Mouse (Mus musculus): ENCODE measurements at regions not wholly inside any gene's neighbourhood (a gene's known extent, or its start where the extent isn't known, plus 50 kb on each side); places are given as distances from the start of the nearest gene placed in this dataset.

- H3K9me3 ChIP-seq (ENCODE audit: control insufficient read depth, low read length): no peaks in the 10 kb centered on the region
- no peak overlapping the region for H3K9ac ChIP-seq (ENCODE audit: low read length)
- H3K4me2 ChIP-seq (ENCODE audit: low read depth, severe bottlenecking): no peak overlapping the region
- no peak overlapping the region for H3K27ac ChIP-seq (replicated peaks; ENCODE audit: low read depth, low read length)
- DNase-seq (ENCODE audit: low spot score): no peak
- no peak for ATAC-seq (ENCODE audit: insufficient number of reproducible peaks, low FRiP score, low TSS enrichment, low read depth)
- no peaks in the 10 kb centered on the region for H3K36me3 ChIP-seq (ENCODE audit: control insufficient read depth, insufficient read depth, low read length)
- WGBS: 89% methylated on average over 7 of the region's 7 CpGs
- H3K27me3 ChIP-seq (ENCODE audit: control insufficient read depth, insufficient read depth, low read length): no peaks in the 10 kb centered on the region
- peaks cover 10% of the 10 kb centered on the region; the same call in 1 of the 2 replicates for H3K4me1 ChIP-seq (ENCODE audit: control insufficient read depth, insufficient read depth, low read length)
- H3K4me3 ChIP-seq (ENCODE audit: low read depth, low read length): no peak overlapping the region
Measured at GRCm38 (mm10) chr12:26072180-26072579, 342.9 kb downstream of the Rnf144a start.

- no peak overlapping the region for H3K9ac ChIP-seq (ENCODE audit: low read length)
- no peak overlapping the region for H3K27ac ChIP-seq (replicated peaks; ENCODE audit: low read depth, low read length)
- no peak overlapping the region for H3K4me2 ChIP-seq (ENCODE audit: low read depth, severe bottlenecking)
- H3K4me1 ChIP-seq (ENCODE audit: control insufficient read depth, insufficient read depth, low read length): peaks cover 10% of the 10 kb centered on the region; the same call in 1 of the 2 replicates
- WGBS: 6% methylated on average over 3 of the region's 3 CpGs
- no peaks in the 10 kb centered on the region for H3K9me3 ChIP-seq (ENCODE audit: control insufficient read depth, low read length)
- DNase-seq (ENCODE audit: low spot score) (peak; percentile 80), ATAC-seq (ENCODE audit: insufficient number of reproducible peaks, low FRiP score, low TSS enrichment, low read depth) (no peak)
- H3K4me3 ChIP-seq (ENCODE audit: low read depth, low read length): no peak overlapping the region
- H3K36me3 ChIP-seq (ENCODE audit: control insufficient read depth, insufficient read depth, low read length): no peaks in the 10 kb centered on the region
- H3K27me3 ChIP-seq (ENCODE audit: control insufficient read depth, insufficient read depth, low read length): no peaks in the 10 kb centered on the region
Measured at GRCm38 (mm10) chr12:26071610-26072009, 343.4 kb downstream of the Rnf144a start.

- no peak for ATAC-seq (ENCODE audit: insufficient number of reproducible peaks, low FRiP score, low TSS enrichment, low read depth)
- H3K4me3 ChIP-seq (ENCODE audit: low read depth, low read length): no peak overlapping the region
Measured at GRCm38 (mm10) chr12:26068685-26069008, 346.4 kb downstream of the Rnf144a start.

GRCm38 (mm10) chr12:26067866-26068684 lies 347.0 kb downstream of the Rnf144a start:
- Histone ChIP-seq H3K27ac (replicated peaks; ENCODE audit: low read depth, low read length) (no peak overlapping the region), H3K9me3 (ENCODE audit: control insufficient read depth, low read length) (no peaks in the 10 kb centered on the region), H3K4me3 (ENCODE audit: low read depth, low read length) (no peak overlapping the region), H3K9ac (ENCODE audit: low read length) (no peak overlapping the region), H3K4me2 (ENCODE audit: low read depth, severe bottlenecking) (peak overlapping the region; percentile 39), H3K4me1 (ENCODE audit: control insufficient read depth, insufficient read depth, low read length) (peaks cover 8% of the 10 kb centered on the region; the same call in 1 of the 2 replicates), H3K36me3 (ENCODE audit: control insufficient read depth, insufficient read depth, low read length) (no peaks in the 10 kb centered on the region), H3K27me3 (ENCODE audit: control insufficient read depth, insufficient read depth, low read length) (no peaks in the 10 kb centered on the region)
- peak; percentile 58 for DNase-seq (ENCODE audit: low spot score)
- no peak for ATAC-seq (ENCODE audit: insufficient number of reproducible peaks, low FRiP score, low TSS enrichment, low read depth)
- 7% methylated on average over 24 of the region's 24 CpGs for WGBS

More at GRCm38 (mm10) chr12:26068685-26069008, 346.4 kb downstream of the Rnf144a start:
- Histone ChIP-seq H3K4me1 (ENCODE audit: control insufficient read depth, insufficient read depth, low read length) (peaks cover 8% of the 10 kb centered on the region; the same call in 1 of the 2 replicates), H3K27ac (replicated peaks; ENCODE audit: low read depth, low read length) (no peak overlapping the region), H3K4me2 (ENCODE audit: low read depth, severe bottlenecking) (0 out of 2 replicates have a peak overlapping the region, but pooled peaks have one; percentile 39), H3K9ac (ENCODE audit: low read length) (no peak overlapping the region), H3K27me3 (ENCODE audit: control insufficient read depth, insufficient read depth, low read length) (no peaks in the 10 kb centered on the region), H3K36me3 (ENCODE audit: control insufficient read depth, insufficient read depth, low read length) (no peaks in the 10 kb centered on the region), H3K9me3 (ENCODE audit: control insufficient read depth, low read length) (no peaks in the 10 kb centered on the region)
- WGBS: 26% methylated on average over 4 of the region's 4 CpGs
- no peak for DNase-seq (ENCODE audit: low spot score)

- WGBS: 51% methylated on average over 3 of the region's 3 CpGs
- DNase-seq (ENCODE audit: low spot score): no peak
- H3K27me3 ChIP-seq (ENCODE audit: control insufficient read depth, insufficient read depth, low read length): no peaks in the 10 kb centered on the region
Measured at GRCm38 (mm10) chr12:26060378-26060777, 354.7 kb downstream of the Rnf144a start.

GRCm38 (mm10) chr12:26059090-26059489 lies 356.0 kb downstream of the Rnf144a start:
- H3K9ac ChIP-seq (ENCODE audit: low read length): no peak overlapping the region
- DNase-seq (ENCODE audit: low spot score): no peak
- H3K4me2 ChIP-seq (ENCODE audit: low read depth, severe bottlenecking): no peak overlapping the region
- H3K27ac ChIP-seq (replicated peaks; ENCODE audit: low read depth, low read length): no peak overlapping the region
- H3K9me3 ChIP-seq (ENCODE audit: control insufficient read depth, low read length): no peaks in the 10 kb centered on the region
- no peaks in the 10 kb centered on the region for H3K36me3 ChIP-seq (ENCODE audit: control insufficient read depth, insufficient read depth, low read length)
- no peak for ATAC-seq (ENCODE audit: insufficient number of reproducible peaks, low FRiP score, low TSS enrichment, low read depth)
- no peaks in the 10 kb centered on the region for H3K27me3 ChIP-seq (ENCODE audit: control insufficient read depth, insufficient read depth, low read length)
- 80% methylated on average over 4 of the region's 4 CpGs for WGBS
- no peaks in the 10 kb centered on the region for H3K4me1 ChIP-seq (ENCODE audit: control insufficient read depth, insufficient read depth, low read length)
- no peak overlapping the region for H3K4me3 ChIP-seq (ENCODE audit: low read depth, low read length)

More at GRCm38 (mm10) chr12:26060378-26060777, 354.7 kb downstream of the Rnf144a start:
- H3K4me2 ChIP-seq (ENCODE audit: low read depth, severe bottlenecking): no peak overlapping the region
- no peak for ATAC-seq (ENCODE audit: insufficient number of reproducible peaks, low FRiP score, low TSS enrichment, low read depth)
- no peak overlapping the region for H3K4me3 ChIP-seq (ENCODE audit: low read depth, low read length)
- no peaks in the 10 kb centered on the region for H3K4me1 ChIP-seq (ENCODE audit: control insufficient read depth, insufficient read depth, low read length)
- H3K9ac ChIP-seq (ENCODE audit: low read length): no peak overlapping the region
- no peaks in the 10 kb centered on the region for H3K36me3 ChIP-seq (ENCODE audit: control insufficient read depth, insufficient read depth, low read length)
- no peaks in the 10 kb centered on the region for H3K9me3 ChIP-seq (ENCODE audit: control insufficient read depth, low read length)
- H3K27ac ChIP-seq (replicated peaks; ENCODE audit: low read depth, low read length): no peak overlapping the region

GRCm38 (mm10) chr12:26057491-26058054 lies 357.5 kb downstream of the Rnf144a start:
- ATAC-seq (ENCODE audit: insufficient number of reproducible peaks, low FRiP score, low TSS enrichment, low read depth): no peak
- WGBS: 86% methylated on average over 9 of the region's 9 CpGs
- no peaks in the 10 kb centered on the region for H3K27me3 ChIP-seq (ENCODE audit: control insufficient read depth, insufficient read depth, low read length)
- H3K9me3 ChIP-seq (ENCODE audit: control insufficient read depth, low read length): no peaks in the 10 kb centered on the region
- H3K27ac ChIP-seq (replicated peaks; ENCODE audit: low read depth, low read length): no peak overlapping the region
- H3K4me3 ChIP-seq (ENCODE audit: low read depth, low read length): no peak overlapping the region
- no peaks in the 10 kb centered on the region for H3K4me1 ChIP-seq (ENCODE audit: control insufficient read depth, insufficient read depth, low read length)
- no peak for DNase-seq (ENCODE audit: low spot score)
- no peaks in the 10 kb centered on the region for H3K36me3 ChIP-seq (ENCODE audit: control insufficient read depth, insufficient read depth, low read length)
- no peak overlapping the region for H3K4me2 ChIP-seq (ENCODE audit: low read depth, severe bottlenecking)
- no peak overlapping the region for H3K9ac ChIP-seq (ENCODE audit: low read length)

- Histone ChIP-seq H3K9me3 (ENCODE audit: control insufficient read depth, low read length) (no peaks in the 10 kb centered on the region), H3K27ac (replicated peaks; ENCODE audit: low read depth, low read length) (no peak overlapping the region), H3K9ac (ENCODE audit: low read length) (no peak overlapping the region), H3K4me3 (ENCODE audit: low read depth, low read length) (no peak overlapping the region), H3K36me3 (ENCODE audit: control insufficient read depth, insufficient read depth, low read length) (no peaks in the 10 kb centered on the region), H3K4me1 (ENCODE audit: control insufficient read depth, insufficient read depth, low read length) (no peaks in the 10 kb centered on the region), H3K4me2 (ENCODE audit: low read depth, severe bottlenecking) (no peak overlapping the region), H3K27me3 (ENCODE audit: control insufficient read depth, insufficient read depth, low read length) (no peaks in the 10 kb centered on the region)
- DNase-seq (ENCODE audit: low spot score) (no peak), ATAC-seq (ENCODE audit: insufficient number of reproducible peaks, low FRiP score, low TSS enrichment, low read depth) (no peak)
- 80% methylated on average over 6 of the region's 6 CpGs for WGBS
Measured at GRCm38 (mm10) chr12:26046991-26047390, 368.1 kb downstream of the Rnf144a start.

All from limb, embryonic 11.5 days (tissue).